Mouse (Mus musculus): ENCODE results near the gene Lrp1.
A peak's percentile ranks its signal among the peaks of the same experiment; 100 is the strongest.

Gene Lrp1

GRCm38 (mm10) chr10:127620406-127621190 lies at the start of gene Lrp1:
TSS of gene Lrp1 (minus strand) at chr10:127621148.
- DNase-seq: peak; percentile 65 to 68

GRCm38 (mm10) chr10:127670185-127670584 lies 49.2 kb upstream of the Lrp1 start:
- no peak for DNase-seq

GRCm38 (mm10) chr10:127669170-127669569 lies 48.2 kb upstream of the Lrp1 start:
- peak; percentile 56 to 62 for DNase-seq

- DNase-seq: peak; percentile 78 to 86
These were observed 47.4 kb upstream of the Lrp1 start, which contains the start of gene Nab2 for GRCm38 (mm10) chr10:127668093-127669050. TSS of gene Nab2 (minus strand) at chr10:127668568.

GRCm38 (mm10) chr10:127667269-127668092 lies 46.5 kb upstream of the Lrp1 start:
- peak; percentile 75 to 85 for DNase-seq

GRCm38 (mm10) chr10:127666501-127667268 lies 45.7 kb upstream of the Lrp1 start, which contains the start of gene Nemp1:
TSS of gene Nemp1 (plus strand) at chr10:127666901.
- peak; percentile 88 to 92 for DNase-seq

GRCm38 (mm10) chr10:127665366-127666181 lies 44.6 kb upstream of the Lrp1 start:
- DNase-seq: peak; percentile 44 to 46

GRCm38 (mm10) chr10:127664891-127665290 lies 43.9 kb upstream of the Lrp1 start:
- peak; percentile 18 to 24 for DNase-seq

GRCm38 (mm10) chr10:127664166-127664565 lies 43.2 kb upstream of the Lrp1 start:
- DNase-seq: peak; percentile 27 to 29

- DNase-seq: peak; percentile 38 to 50
These were observed 42.6 kb upstream of the Lrp1 start for GRCm38 (mm10) chr10:127663590-127663989.

- DNase-seq: peak; percentile 60 to 67
These were observed 41.8 kb upstream of the Lrp1 start for GRCm38 (mm10) chr10:127662666-127663253.

GRCm38 (mm10) chr10:127661915-127662663 lies 41.1 kb upstream of the Lrp1 start:
- DNase-seq: peak; percentile 79 to 86

GRCm38 (mm10) chr10:127661291-127661914 lies 40.5 kb upstream of the Lrp1 start:
- DNase-seq: peak in 1 of 2 experiments; percentile 62

- DNase-seq: peak in 1 of 2 experiments; percentile 18
These were observed 38.6 kb upstream of the Lrp1 start for GRCm38 (mm10) chr10:127659551-127659950.

GRCm38 (mm10) chr10:127658076-127658475 lies 37.1 kb upstream of the Lrp1 start:
- DNase-seq: no peak

- peak in 1 of 2 experiments; percentile 1 for DNase-seq
These were observed 36.7 kb upstream of the Lrp1 start for GRCm38 (mm10) chr10:127657617-127658016.

- DNase-seq: no peak
These were observed 34.1 kb upstream of the Lrp1 start for GRCm38 (mm10) chr10:127654970-127655579.

- DNase-seq: no peak
These were observed 32.1 kb upstream of the Lrp1 start for GRCm38 (mm10) chr10:127652906-127653638.

Measured in cerebellum, postnatal 25 days (tissue).